Mouse (Mus musculus) left cerebral cortex, postnatal 10 days (tissue): Measurements from ENCODE around the gene Fam189b. TPM values are rescaled to one million over a fixed set of nuclear protein-coding genes. Genes with fewer than 3 reads are reported as not detected.

Source experiments
- DNase-seq, 2 experiments: peaks; one replicate each; pipeline ENCODE4 v3.0.0; 2021 to 2022; ENCODE audit warnings: low spot score in 2 of 2, mixed read lengths in 1 of 2; ENCODE audit errors: extremely low spot score in 1 of 2
- intact Hi-C: fragments of 180-260 bp; cut with DNase I; formaldehyde crosslinking; loops from one replicate; pipeline ENCODE4 v1.15.1; 2025
- total RNA-seq, 2 experiments: library from RNA; stranded (reverse); gene quantifications; 2 replicates each; pipeline ENCODE4 v1.2.3; 2021

The Fam189b gene
- total RNA-seq, 2 experiments from 2014 or later = 59.6 to 66.2 TPM

GRCm38 (mm10) chr3:89164506-89165267 is 18.3 kb upstream of the Fam189b start, which contains the start of gene Clk2:
Gene Clk2 (plus strand): TSS chr3:89164795.
- intact Hi-C loops = no loop called here
- peak; percentile 90 to 96 for DNase-seq

DNA sequence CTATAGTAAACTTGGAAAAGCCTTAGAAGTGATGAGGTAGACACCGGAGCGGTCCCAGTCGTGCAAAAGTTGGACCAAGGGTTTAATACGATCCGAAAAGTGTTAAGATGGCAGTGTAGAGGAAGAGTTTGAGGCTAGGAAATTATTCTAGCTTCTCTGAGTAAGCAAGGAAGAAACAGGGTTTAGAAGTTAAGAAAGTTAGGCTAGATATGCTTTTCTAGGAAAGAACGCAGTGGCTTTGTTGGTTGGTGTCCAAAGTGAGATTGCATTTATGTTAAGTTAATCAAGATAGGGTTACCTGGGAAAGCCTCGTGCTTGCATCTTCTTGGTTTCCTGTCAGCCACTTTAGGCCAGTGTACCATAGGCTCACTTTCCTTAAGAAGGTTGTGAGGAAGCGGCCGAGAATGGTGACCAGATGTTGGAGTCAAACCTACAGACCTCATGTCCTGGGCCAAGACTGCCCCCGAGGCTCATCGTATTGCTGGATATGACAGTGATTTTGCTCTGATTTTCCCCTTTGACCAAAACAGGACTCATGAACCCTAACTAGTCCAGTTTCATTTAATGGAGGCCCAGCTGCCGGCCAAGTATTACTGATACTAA is 17.6 kb upstream of the Fam189b start:
- no peak for DNase-seq

GRCm38 (mm10) chr3:89166945-89167344 is 16.0 kb upstream of the Fam189b start:
- DNase-seq = no peak
- intact Hi-C loops = no loop called here

More for the DNA sequence above, 17.6 kb upstream of the Fam189b start:
- intact Hi-C loops = no loop called here

GRCm38 (mm10) chr3:89174844-89175243 is 8.1 kb upstream of the Fam189b start:
- intact Hi-C loops = no loop called here
- no peak for DNase-seq

- no peak for DNase-seq
- intact Hi-C loops = no loop called here
Measured at GRCm38 (mm10) chr3:89175544-89175943, 7.4 kb upstream of the Fam189b start.

GRCm38 (mm10) chr3:89176421-89176820 is 6.5 kb upstream of the Fam189b start:
- intact Hi-C loops = no loop called here
- no peak for DNase-seq

DNA sequence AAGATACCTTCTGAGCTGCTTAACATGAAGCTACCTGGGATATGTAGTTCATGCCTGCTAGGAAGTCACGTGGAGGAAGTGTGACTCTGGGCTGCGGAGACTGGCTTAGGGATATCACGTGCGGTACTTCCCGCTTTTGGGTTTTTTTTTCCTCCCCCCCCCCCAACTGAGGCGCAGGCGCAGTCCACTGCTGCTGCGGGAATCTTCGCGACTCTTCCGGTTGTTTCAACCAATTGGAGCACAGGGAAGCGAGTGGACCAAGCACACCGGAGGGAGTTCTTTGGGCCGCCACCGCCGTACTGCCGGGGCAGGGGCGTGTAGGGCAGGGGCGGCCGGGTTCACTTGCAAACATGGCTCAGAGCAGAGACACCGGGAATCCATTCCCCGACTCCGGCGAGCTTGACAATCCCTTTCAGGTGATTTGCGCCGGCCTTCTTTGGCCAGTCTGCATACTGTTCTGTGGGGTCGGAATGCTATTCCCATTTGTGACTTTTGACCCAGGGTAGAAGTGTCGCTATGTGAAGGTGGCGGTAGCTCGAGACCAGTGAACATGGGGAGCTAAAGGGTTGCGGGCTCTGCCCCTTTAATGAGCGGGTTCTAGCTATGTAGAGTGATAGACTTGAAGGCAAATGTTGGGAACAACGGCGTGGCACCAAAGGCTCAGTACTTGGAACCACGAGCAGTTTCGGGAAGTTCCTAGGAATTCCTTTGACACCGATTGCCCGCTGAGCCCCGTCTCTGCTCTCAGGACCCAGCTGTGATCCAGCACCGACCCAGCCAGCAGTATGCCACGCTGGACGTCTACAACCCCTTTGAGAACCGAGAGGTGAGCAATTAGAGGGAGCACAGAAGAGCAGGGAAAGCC is 5.5 kb upstream of the Fam189b start, which contains the start of gene Scamp3:
TSS of gene Scamp3 (plus strand) at position 232 of the 865 bp plus-strand sequence.
- intact Hi-C loops = no loop called here
- DNase-seq = peak; percentile 89 to 90

GRCm38 (mm10) chr3:89178107-89178385 is 4.9 kb upstream of the Fam189b start:
- intact Hi-C loops = no loop called here
- DNase-seq = no peak

GRCm38 (mm10) chr3:89179056-89179455 is 3.9 kb upstream of the Fam189b start:
- peak in 1 of 2 experiments; percentile 22 for DNase-seq
- intact Hi-C loops = no loop called here

GRCm38 (mm10) chr3:89181749-89182500 is 1.0 kb upstream of the Fam189b start:
- intact Hi-C loops = no loop called here
- DNase-seq = no peak

DNA sequence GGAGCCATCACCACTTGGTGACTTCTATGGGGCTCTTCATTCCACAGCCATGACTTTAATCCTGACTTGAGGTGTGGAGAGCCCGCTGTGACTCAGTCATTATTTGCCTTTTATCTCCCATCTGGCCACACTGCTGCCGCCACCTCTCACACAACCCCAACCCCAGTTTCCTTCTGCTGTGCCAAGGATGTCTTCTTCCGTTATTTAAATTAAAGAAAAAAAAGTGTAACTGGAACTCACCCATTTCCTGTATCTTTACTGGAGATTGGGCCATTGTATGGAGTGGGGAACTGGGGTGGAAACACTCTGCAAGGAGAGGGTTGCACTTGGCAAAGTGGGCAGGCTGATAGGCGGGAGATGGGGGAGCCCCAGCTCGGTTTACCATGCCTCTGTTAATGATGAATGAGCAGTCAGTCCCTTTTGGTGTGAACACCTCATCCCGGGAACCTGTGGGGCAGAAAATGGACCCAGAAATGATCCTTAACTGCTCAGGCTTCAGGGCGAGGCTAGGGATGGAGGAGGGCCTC is 349 bp upstream of the Fam189b start:
- no peak for DNase-seq
- intact Hi-C loops = no loop called here

DNA sequence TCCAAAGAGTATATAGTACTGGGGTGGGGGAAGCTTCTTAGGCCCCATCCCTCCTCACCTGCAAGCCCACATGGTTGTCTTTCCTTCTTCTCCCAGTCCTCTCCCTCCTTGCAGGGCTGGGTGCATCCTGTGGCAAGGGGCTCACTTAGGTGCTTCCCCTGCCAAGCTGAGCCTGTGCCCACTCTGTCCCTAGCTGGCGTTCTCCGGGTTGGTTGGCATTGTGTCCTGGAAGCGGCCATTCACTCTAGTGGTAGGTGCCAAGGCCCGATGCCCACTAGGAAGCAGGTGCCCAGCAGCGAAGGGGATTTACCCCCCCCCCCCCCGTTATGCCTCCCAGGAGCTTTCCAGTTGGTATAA is 994 bp downstream of the Fam189b start:
- intact Hi-C loops = no loop called here
- no peak for DNase-seq

DNA sequence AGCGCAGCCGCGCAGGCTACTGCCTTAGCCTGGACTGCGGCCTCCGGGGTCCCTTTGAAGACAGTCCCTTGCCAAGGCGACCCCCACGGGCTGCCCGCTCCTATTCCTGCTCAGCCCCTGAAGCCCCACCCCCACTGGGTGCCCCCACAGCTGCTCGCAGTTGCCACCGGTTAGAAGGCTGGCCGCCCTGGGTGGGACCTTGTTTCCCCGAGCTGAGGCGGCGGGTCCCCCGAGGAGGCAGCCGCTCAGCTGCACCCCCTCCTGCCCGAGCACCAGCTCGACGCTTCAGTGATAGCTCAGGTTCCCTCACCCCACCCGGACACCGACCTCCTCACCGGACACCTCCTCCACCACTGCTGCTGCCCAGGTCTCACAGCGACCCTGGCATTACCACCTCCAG is 4.3 kb downstream of the Fam189b start:
- intact Hi-C loops = no loop called here
- peak in 1 of 2 experiments; percentile 55 for DNase-seq

DNA sequence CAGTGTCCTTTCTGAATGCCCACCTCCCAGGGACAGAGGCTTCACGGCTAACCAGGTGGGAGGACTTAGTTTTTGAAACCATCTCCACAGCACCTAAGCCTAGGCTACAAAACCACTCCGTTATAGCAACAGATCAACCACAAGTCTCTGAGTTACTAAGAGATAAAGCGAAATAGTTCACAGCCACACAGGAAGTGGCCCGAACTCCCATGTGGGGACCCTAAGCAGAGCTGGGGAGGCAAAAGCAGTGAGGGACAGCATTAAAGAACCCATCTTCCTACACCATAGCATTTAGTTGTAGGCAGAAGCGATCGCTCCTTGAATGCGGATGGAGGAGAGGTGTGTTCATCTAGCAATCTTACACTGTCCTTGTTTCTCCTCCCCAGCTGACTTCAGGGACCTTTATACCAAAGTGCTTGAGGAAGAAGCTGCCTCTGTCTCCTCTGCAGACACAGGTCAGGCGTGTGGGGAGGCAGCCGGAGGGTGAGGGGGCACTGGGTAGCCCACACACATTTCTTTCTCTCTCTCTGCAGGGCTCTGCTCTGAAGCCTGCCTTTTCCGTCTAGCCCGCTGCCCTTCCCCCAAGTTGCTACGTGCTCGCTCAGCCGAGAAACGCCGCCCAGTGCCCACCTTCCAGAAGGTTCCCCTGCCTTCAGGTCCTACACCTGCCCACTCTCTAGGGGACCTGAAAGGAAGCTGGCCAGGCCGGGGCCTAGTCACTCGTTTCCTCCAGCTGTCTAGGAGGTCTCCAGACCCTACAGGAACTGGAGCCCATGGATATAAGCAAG is 4.9 kb downstream of the Fam189b start:
- intact Hi-C loops = no loop called here
- no peak for DNase-seq

DNA sequence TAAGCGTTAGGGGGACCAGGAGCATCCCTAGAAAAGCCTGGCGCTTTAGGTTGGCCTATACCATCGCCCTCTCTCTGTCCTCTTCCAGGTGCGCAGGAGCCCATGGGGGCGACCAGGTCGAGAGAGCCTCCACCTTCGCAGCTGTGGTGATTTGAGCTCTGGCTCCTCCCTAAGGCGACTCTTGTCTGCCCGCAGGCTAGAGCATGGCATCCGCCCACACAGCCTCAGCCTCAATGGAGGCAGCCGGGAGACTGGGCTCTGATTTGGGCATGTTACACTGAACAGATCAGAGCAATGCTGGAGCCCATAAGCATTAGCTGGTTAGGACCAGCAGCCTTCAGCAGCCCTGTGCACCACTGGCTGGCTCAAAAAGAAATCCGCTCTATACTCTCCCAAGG is 5.5 kb downstream of the Fam189b start:
- intact Hi-C loops = no loop called here
- DNase-seq = no peak

DNA sequence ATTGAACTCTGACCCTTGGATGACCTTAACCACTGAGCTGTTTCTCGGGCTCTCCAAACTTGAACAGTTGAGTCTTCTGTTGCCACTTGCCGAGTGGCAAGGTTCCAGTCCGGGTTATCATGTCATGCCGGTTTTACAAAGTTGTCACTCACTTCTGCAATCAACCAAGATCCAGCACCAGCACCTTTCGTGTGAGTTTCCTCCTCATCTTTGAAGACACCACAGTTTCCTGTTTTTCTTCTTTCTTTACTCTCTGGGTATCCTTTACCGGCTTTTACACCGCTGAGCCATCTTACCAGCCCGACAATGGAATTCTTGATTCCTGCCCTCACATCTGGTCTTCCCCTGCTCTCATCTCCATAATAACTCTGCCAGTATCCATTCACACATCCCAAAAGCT is 7.5 kb downstream of the Fam189b start:
- intact Hi-C loops = no loop called here
- no peak for DNase-seq

DNA sequence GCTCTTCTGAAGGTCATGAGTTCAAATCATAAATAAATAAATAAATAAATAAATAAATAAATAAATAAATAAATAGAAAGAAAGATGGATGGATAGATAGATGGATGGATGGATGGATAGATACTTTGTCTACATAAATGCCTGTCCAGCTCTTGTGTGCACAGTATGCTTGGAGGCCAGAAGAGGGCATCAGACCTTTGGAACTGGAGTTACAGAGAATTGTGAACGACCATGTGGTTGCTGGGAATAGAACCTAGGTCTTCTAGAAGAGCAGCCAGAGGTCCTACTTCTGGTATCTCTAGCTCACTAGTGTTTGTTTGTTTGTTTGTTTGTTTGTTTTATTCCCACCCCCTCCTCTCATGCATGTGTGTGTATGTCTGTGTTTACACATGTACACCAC is 10.4 kb downstream of the Fam189b start:
- no peak for DNase-seq
- intact Hi-C loops = no loop called here

DNA sequence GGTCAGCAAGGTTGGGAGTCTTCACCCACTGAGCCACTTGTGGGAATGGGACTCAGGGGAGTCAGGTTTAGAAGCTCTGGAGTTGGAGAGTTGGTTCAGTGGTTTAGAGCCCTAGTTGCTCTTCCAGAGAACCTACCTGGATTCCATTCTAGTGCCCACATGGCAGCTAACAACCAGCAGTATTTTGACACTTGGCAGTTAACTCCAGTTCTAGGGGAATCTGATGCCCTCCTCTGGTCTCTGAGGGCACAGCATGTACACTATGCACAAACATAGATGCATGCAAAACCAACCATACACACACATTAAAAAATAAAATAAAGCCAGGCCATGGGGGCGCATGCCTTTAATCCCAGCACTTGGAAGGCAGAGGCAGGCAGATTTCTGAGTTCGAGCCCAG is 10.9 kb downstream of the Fam189b start:
- no peak for DNase-seq
- intact Hi-C loops = no loop called here
